Mouse (Mus musculus) T-helper 2 cell (primary cell): ENCODE measurements around the gene Gja10.

Experiments
- in situ Hi-C: fragments of 300-600 bp; cut with MboI, MseI; formaldehyde crosslinking; loops from one replicate; pipeline ENCODE4 v1.15.1; 2025; ENCODE audit warnings: high pct_unique_total_duplicates

Gene Gja10

DNA sequence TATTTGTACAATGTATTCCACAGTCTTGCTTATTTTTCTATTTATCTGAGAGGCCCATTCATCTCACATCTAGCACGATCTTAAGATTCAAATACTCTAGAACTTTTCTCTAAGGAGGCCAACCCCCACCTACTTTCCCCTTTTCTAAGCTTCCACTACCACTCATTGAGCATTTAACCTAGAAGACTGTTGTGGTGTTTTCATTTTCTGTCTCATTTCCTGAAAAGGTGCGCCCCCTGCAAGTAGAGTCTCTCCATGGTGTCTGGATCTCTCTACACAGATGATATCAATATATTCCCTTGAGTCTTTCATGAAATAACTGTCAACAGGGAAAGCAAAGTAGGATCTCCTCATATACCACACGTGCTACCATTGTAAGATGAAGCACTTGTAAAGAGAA is at the start of gene Gja10:
Gene Gja10, minus strand, starts transcription at position 101 of the 400 bp plus-strand sequence.
- in situ Hi-C loops = no loop called here

DNA sequence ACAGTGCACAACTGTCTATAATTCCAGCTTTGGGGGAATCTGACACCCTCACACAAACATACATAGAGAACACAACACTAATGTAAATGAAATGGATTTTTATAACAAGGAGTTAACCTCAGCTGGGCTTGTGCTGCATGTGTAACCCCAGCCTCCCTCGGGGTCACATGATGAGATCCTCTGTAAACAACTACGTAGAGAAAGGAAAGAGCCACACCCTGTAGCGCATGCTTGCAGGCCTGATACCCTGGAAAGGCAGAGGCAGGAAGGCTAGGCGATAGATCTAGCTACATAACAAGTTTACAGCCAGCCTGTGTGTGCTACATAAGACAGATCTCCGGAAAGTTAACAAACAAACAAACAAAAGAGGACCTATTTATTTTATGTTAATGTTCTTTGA is 49.1 kb upstream of the Gja10 start:
- in situ Hi-C loops = no loop called here

DNA sequence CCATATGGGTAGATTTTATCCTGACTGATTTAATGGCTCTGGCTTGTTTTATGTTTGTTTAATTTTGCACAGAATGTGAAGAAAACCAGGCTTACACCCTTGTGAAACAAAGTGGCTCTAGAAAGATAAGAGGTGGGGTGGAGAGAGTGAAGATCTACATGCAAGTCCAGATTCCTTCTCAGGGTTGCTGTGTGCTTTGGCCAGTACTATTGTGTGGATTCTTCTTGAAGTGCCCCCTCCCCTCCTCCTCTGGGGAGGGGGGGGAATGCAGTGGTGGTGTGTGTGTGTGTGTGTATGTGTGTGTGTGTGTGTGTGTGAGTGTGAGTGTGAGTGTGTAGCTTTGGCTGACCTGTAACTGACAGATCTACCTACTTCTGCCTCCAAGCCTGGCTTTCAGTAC is 19.1 kb upstream of the Gja10 start:
- in situ Hi-C loops = no loop called here

DNA sequence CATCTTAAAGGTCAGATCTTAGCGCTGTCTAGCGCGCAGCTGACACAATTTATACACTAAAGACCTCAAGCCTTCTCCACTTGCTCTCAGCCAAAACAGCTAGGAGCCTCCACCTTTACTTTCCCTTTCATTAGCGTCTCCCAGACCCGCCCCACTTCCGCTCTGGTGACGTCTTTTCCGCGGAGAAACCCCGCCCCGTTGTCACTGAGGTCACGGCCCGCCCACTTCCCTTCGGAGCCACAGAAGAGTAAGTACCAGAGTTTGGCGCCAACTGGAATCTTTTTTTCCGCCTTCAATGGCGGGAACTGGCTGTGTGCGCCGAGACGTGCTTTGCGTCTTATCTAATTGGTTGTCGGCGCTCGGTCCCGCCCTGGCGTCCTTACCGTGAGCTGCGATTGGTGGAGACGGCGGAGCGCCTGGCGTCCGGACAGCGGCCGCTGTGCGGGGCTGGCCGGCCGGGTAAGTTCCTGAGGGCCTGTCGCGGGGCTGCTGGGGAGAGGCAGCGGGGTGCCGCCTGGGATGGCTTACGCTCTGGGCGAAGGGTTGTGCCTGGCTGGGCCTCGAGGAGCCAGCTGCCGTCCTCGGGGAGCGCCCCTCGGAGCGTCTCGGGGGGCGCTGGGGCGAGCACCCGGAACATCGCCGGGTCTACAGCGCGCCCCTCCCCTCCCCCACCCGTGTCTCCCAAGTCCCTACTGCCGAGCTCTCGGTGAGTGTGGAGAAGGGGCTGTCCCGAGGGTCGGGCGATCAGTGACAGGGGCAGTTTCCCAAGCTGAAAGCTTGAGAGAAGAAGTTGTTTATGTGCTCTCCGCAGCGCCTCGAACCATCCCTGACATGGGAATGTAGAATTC is 12.7 kb upstream of the Gja10 start, which contains the start of gene Casp8ap2:
Gene Casp8ap2, plus strand, starts transcription at position 418 of the 848 bp plus-strand sequence.
- in situ Hi-C loops = loop anchor here (5.0 kb wide), 1 partner anchor 47 kb away; no protein-coding TSS in a partner anchor

DNA sequence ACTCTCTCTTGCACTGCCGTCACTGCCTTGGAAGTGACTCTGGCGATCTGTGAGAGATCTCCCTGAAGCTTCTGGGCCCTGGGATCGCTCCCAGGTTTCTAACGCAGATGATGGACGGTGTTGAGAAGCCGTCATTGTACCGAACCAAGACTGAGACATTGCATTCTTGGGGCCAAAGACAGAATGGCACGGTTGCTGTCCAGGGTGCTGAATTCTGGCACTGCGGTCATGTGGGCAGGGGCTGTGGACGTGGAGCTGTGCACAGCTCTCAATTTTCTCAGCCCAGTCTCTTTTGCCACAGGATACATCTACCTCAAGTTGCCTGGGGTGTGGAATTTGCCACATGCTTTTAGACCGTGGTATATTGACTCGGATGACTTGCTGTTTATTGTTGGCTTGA is 1.4 kb downstream of the Gja10 start:
- in situ Hi-C loops = no loop called here

DNA sequence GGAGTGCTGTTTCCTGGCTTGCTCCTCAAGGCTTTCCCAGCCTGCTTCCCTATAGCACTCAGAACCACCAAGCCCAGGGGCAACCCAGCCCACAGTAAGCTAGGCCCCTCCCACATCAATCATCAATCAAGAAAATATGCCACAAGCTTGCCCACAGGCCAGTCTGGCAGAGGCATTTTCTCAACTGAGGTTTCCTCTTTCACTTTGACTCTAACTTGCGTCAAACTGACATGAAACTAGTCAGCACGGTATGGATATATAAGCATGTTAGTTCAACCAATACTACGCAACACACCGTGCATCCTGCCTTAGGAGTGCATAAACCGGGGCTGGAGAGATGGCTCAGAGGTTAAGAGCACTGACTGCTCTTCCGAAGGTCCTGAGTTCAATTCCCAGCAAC is 14.3 kb downstream of the Gja10 start:
- in situ Hi-C loops = no loop called here

DNA sequence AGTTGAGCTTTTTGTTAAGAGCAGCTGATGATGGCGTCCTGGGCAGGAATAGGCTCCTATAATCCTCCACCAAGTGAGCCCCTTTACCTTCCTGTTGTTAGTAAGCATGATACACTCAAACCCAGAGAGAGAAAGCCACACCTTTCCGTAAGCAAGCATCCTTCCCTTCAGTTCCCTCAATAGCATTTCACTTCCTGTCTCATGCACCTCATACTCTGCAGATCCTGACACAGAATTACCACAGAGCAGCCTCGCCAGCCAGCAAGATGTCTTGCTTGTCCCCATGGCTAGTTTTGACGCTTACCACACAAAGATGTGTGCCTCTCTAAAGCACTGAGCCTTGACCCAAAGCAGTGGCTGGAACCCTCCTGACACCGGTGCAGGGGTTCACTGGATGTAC is 15.0 kb downstream of the Gja10 start:
- in situ Hi-C loops = no loop called here

DNA sequence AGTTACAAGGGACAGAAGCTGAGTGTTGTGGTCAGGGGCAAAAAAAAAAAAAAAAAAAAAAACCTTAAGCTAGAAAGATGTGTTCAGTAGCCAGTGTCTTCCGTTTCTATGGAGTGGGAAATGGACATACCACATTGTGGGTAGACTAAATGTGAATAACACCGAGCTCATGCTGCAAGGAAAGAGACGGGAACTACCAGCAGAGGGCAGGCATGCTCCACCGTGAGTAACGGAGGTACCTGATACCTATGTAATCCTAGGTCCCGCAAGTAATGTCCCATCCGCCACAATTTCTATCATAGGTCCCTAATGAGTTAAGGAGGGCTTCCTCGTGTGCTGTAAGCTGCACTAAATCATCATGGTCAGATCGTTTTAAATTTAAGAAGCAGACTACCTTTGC is 16.0 kb downstream of the Gja10 start:
- in situ Hi-C loops = no loop called here

DNA sequence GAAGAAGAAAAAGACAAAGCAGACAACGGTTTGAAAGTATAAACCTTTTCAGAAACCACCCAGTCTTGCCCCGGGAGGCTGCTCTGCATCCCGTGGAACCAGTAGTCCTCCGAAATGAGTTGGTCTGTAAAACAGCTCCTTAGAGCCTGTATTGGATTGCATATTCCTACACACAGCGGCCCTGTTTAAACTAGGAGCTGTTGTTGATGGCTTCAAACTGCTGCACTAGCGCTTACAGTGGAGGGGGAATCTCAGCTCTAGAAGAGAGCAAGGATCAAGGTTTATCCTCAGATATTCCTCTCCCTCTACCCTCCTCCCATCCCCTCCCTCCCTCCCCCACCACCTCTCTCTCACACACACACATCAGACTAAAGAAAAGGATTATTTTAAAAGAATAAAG is 18.4 kb downstream of the Gja10 start:
- in situ Hi-C loops = no loop called here

DNA sequence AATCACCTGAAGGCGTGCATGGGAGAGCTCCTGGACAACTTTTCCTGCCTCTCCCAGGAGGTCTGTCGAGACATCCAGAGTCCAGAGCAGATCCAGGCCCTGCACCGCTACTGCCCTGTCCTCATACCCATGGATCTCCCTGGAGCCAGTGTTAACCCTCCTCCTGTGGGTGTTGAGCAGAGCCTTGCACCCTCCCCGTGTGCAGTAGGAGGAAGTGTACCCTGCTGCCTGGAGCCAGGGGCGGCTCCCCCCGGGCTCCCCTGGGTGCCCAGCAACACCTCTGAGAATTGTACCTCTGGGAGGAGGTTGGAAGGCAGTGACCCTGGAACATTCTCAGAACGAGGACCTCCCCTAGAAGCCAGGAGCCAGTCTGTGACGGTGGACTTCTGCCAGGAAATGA is 22.7 kb downstream of the Gja10 start:
- in situ Hi-C loops = loop anchor here (10.0 kb wide), 1 partner anchor 345 kb away; the partner anchor contains the start of gene Bach2

DNA sequence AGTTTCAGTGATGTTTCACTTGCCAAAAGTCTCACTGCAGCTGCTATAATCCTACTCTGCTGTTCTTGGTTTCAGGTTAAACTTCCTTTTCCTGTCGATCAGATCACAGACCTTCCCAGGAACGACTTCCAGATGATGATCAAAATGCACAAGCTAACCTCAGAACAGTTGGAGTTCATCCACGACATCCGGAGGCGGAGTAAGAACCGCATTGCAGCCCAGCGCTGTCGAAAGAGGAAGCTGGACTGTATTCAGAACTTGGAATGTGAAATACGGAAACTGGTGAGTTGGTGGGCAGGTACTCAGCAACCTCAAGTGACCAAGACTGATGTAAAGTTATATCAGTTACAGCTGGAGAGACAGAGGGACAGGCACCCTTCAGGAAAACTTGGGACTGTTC is 27.4 kb downstream of the Gja10 start:
- in situ Hi-C loops = loop anchor here (10.0 kb wide), 1 partner anchor 340 kb away; the partner anchor contains the start of gene Bach2

DNA sequence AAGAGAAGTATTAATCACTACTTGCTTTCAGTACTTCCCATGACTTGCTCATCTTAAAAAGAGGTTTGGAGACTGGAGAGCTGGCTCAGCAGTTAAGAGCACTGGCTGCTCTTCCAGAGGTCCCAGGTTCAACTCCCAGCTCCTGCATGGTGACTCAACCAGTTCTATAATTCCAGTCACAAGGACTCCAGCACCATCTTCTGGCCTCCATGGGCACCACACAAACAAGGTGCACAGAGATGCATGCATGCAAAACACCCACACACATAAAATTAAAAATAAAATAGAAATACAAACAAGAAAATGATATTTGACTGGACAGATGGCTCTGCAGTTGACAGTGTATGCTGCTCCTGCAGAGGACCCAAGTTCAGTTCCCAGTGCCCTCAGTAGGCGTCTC is 28.0 kb downstream of the Gja10 start:
- in situ Hi-C loops = loop anchor here (10.0 kb wide), 1 partner anchor 340 kb away; the partner anchor contains the start of gene Bach2

DNA sequence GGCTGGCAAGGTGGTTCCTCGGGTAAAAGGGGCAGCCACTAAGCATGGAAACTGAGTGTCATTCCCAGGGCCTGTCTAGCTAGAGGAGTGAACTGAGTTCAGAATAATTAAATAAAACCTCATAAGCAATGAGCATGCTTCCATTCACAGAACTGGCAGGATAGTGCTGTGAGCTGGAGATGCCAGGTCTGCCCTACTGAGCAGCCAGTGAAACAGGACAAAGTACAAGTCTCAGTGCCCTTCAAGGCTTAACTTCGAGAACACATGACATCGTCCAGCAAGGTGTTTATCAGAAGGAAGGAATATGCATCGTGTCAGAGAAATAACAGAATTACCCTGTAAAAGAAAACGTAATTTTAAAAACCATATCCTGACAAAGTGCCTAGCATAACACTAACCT is 29.0 kb downstream of the Gja10 start:
- in situ Hi-C loops = loop anchor here (10.0 kb wide), 1 partner anchor 339 kb away; the partner anchor contains the start of gene Bach2

DNA sequence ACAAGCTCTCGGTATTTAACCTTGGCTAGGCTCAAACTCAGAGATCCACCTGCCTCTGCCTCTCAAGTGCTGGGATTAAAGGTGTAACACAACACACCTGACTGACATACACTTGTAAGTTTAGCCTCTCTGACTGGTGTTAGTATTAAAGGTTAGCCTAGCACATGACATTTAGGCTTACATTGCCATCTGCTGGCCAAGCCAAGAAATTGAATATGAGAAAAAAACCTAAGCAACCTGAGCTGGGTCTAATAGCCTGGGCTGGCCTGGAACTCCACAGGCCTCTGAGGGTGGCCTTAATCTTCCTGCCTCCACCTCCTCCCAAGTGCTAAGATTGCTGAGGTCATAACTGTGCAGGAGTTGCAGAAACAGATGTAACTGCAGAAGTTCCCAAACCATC is 30.4 kb downstream of the Gja10 start:
- in situ Hi-C loops = loop anchor here (10.0 kb wide), 1 partner anchor 337 kb away; the partner anchor contains the start of gene Bach2

DNA sequence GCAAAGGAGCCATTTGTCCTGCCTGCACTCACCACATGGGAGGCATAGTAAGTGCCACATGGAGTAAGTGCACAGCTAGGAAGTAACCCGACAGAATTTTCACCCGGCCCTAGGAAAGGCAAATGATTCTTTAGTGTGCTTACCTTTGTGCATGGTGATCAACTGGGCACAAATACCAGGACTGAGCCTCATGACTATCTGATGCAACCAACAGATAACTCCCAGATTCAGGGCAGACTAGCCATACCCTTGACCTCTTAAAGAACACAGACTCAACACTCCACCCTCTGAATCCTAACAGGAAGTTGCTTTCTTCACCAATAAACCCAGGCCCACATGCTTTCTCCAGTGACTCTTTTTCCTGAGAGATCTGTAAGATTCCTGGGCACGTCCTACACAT is 31.1 kb downstream of the Gja10 start:
- in situ Hi-C loops = loop anchor here (10.0 kb wide), 1 partner anchor 337 kb away; the partner anchor contains the start of gene Bach2

DNA sequence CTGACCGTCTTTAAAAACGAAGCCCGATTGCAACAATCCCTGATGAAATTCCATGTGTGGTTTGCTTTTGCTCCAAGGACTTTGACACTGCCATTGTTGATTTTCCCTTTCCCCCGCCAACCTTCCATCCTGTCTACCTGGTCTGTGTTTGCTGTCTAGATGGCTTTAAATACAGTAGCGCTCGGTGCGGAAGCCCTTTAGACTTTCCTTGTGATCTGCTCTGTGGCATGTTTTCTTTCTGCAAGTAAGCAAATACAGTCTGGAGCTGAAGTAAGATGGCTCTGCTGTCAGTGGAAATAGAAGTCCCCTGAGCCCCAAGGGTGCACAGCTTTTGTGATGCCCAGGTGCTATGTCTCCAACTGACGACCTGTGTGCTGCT is 31.6 kb downstream of the Gja10 start:
- in situ Hi-C loops = loop anchor here (10.0 kb wide), 1 partner anchor 336 kb away; the partner anchor contains the start of gene Bach2

DNA sequence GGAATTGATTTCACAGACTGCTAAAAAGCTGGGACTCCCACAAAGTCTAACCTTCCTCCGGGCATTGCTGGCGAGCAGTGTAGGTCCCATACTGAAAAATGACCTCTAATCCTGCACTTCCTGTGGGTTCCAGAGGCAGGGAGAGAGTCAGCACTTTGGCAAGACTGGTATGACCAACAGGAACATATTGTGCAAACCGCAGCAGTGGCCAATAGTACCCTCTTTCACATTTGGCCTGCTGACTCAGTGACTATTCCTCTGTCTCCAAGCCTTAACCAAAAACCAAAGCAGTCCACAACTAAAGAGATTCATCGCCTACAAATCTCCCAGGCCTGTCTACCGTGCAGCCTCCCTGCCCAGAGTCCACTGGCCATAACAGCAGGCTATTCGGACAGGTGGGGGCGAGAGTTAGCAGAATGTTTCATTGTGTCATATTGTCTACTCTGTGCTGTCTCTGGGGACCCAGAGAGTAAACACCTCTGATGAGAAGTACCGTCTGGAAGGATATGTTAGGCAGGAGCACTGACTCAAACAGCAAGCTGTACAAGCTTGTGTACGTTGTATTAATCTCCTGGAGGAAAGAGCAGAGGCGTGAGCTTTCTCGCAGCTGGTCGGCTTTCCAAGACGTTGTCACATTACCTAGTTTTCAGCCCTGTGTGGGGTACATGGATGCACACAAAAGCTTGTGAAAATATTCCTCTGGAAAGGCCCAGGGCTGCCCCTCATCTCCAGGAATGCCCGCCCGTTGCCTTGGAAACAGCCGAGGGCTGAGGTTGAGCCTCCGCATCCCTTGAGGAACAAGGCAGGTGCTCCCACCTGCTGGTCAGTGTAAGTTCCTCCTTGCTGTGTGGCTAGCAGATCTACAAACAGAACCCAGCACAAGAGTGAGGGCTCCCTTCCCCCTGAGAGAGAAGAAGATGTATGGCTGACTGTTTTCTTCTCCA is 32.3 kb downstream of the Gja10 start:
- in situ Hi-C loops = loop anchor here (10.0 kb wide), 1 partner anchor 335 kb away; the partner anchor contains the start of gene Bach2

DNA sequence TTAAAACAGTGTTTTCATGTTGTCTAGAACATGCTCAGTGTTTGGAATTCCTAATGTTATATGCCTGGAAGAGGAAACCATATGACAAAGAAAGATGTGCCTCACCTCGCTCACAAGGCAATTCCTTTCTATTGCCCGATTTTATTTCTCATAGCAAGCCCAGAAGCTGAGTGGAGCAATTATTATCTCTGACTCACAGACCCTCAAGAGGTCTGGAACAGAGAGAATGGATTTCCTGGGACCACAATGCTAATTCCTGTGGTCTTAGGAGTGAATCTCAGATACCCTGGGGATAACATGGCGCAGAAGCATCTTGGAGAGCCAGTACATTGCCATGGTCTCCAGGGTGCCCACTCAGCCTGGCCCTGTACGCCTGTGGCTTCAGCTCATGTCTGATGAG is 33.5 kb downstream of the Gja10 start:
- in situ Hi-C loops = no loop called here

DNA sequence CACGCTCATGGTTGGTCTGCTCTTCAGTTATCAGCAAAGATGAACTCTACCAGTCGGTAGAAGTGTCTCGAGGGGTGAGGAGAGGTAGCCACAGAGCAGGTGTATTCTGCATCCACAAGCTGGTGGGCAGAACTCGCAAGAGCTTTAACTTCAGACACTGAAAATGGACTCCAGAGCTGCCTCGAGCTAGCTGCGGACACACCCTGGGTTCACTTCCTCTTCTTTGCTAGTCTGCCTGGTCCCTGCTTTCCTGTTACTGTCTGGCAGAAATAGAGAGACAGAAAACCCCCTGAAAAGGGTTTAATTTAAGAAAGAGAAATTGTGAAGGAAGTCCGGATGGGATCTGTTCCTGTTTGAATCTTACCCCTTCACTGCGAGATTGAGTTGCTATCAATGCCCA is 37.6 kb downstream of the Gja10 start:
- in situ Hi-C loops = loop anchor here (5.0 kb wide), 1 partner anchor 508 kb away; no protein-coding TSS in a partner anchor

DNA sequence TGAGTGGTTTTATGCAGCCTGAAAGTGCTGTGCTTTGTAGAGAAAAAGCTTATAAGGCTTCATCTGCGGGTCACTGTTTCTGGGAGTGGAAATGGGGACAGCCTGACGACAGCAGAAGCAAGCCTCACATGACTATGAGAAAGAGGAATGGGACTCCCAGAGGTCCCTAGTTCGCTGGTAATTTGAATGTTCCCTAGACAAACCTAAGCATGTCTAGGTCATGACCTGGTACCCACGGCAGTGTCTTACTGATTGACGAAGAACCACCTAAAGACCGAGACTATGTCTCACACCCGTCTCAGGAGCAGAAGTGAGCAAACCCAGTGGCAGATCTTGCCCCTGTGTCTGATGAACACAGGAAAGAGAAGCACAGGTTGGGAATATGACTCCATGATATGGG is 38.1 kb downstream of the Gja10 start:
- in situ Hi-C loops = loop anchor here (5.0 kb wide), 1 partner anchor 507 kb away; no protein-coding TSS in a partner anchor

DNA sequence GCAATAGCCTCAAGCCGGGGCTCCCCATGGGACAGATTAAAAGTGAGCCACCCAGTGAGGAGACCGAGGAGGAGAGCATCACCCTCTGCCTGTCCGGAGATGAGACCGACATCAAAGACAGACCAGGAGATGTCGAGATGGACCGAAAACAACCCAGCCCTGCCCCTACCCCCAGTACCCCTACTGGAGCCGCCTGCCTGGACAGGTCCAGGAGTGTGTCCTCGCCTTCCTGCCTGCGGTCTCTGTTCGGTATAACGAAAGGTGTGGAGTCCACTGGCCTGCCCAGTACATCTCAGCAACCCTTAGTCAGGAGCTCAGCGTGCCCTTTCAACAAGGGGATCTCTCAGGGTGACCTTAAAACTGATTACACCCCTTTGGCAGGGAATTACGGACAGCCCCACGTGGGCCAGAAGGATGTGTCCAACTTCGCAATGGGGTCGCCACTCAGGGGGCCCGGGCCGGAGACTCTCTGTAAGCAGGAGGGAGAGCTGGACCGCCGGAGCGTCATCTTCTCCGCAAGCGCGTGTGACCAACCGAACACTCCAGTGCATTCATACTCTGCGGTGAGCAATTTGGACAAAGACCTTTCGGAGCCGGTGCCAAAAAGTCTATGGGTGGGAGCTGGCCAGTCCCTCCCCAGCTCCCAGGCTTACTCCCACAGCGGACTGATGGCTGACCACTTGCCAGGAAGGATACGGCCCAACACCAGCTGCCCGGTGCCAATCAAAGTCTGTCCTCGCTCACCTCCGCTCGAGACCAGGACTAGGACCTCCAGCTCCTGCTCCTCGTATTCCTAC is 40.0 kb downstream of the Gja10 start:
- in situ Hi-C loops = loop anchor here (5.0 kb wide), 1 partner anchor 505 kb away; no protein-coding TSS in a partner anchor
